In genomic region chr12:32921071-32921470, GRCm38 (mm10) we compare ENCODE assay signal across 16 mouse cellular contexts.
"Had no signal": no experiment of that assay in that cellular context is flagged by ENCODE, and none has a peak within 500 bp of the region (broad histone marks: within the 10 kb centered on the region; RNA-seq: fewer than 3 reads in every experiment).

No protein-coding gene starts in this region.

- H3K36me3 ChIP-seq: limb, embryonic 12.5 days; liver, embryonic 13.5 days; midbrain, embryonic 10.5 days; neural tube, embryonic 13.5 days had no signal

- H3K4me2 ChIP-seq: limb, embryonic 12.5 days; liver, embryonic 13.5 days; neural tube, embryonic 13.5 days had no signal

- H3K9me3 ChIP-seq: limb, embryonic 12.5 days; liver, embryonic 13.5 days; midbrain, embryonic 10.5 days; neural tube, embryonic 13.5 days had no signal

- H3K9ac ChIP-seq: limb, embryonic 12.5 days; liver, embryonic 13.5 days; neural tube, embryonic 13.5 days had no signal

- H3K27ac ChIP-seq: kidney, postnatal 0 days; layer of hippocampus, adult 2 months; limb, embryonic 12.5 days; liver, embryonic 13.5 days; midbrain, embryonic 10.5 days; neural tube, embryonic 13.5 days had no signal

- DNase-seq: kidney, postnatal 4 days; liver; liver, embryonic 13.5 days; lung, adult 18-20 months; lung, postnatal 4 days; midbrain, embryonic 14.5 days; retina, postnatal 1 day; right cerebral cortex, postnatal 4 days; spleen, adult 18-20 months; thymus, adult 2 months; thymus, postnatal 36 days had no signal

- H3K4me1 ChIP-seq: liver, embryonic 13.5 days had no signal

- H3K27me3 ChIP-seq: limb, embryonic 12.5 days; liver, embryonic 13.5 days; neural tube, embryonic 13.5 days had no signal

- H3K4me3 ChIP-seq: layer of hippocampus, adult 2 months; limb, embryonic 12.5 days; liver, embryonic 13.5 days; midbrain, embryonic 10.5 days; neural tube, embryonic 13.5 days had no signal
